Mouse (Mus musculus) mesoderm, embryonic 11.5 days (tissue): Measurements from ENCODE around the gene Ctss.
"Not testable (repeated sequence)": the region's sequence is repeated elsewhere in the genome, so short reads cannot be mapped to it uniquely, and the experiment has no call there.

Experiments
- DNase-seq: peaks from one replicate; pipeline ENCODE4 v3.0.0-alpha.2; 2012; ENCODE audit warnings: low read depth, low spot score

Gene Ctss

GRCm38 (mm10) chr3:95534927-95535326 lies 8.3 kb downstream of the Ctss start:
- no peak for DNase-seq

GRCm38 (mm10) chr3:95538936-95539335 lies 12.3 kb downstream of the Ctss start:
- DNase-seq = no peak

- DNase-seq = no peak
Observed at GRCm38 (mm10) chr3:95539837-95540236, 13.3 kb downstream of the Ctss start.

GRCm38 (mm10) chr3:95541186-95541585 lies 14.6 kb downstream of the Ctss start:
- DNase-seq = not testable (repeated sequence)

GRCm38 (mm10) chr3:95542171-95542570 lies 15.6 kb downstream of the Ctss start:
- DNase-seq = no peak

GRCm38 (mm10) chr3:95542981-95543380 lies 16.4 kb downstream of the Ctss start:
- no peak for DNase-seq

- no peak for DNase-seq
Observed at GRCm38 (mm10) chr3:95550176-95550575, 23.6 kb downstream of the Ctss start.

GRCm38 (mm10) chr3:95553986-95554385 lies 27.4 kb downstream of the Ctss start:
- no peak for DNase-seq

GRCm38 (mm10) chr3:95559437-95559836 lies 32.9 kb downstream of the Ctss start, which contains the start of gene Hormad1:
Gene Hormad1, plus strand, starts transcription at chr3:95559677.
- no peak for DNase-seq

GRCm38 (mm10) chr3:95560738-95561137 lies 34.2 kb downstream of the Ctss start:
- DNase-seq = no peak

- DNase-seq = no peak
Observed at GRCm38 (mm10) chr3:95561826-95562225, 35.2 kb downstream of the Ctss start.

- DNase-seq = no peak
Observed at GRCm38 (mm10) chr3:95569585-95569984, 43.0 kb downstream of the Ctss start.

GRCm38 (mm10) chr3:95587754-95588603 lies 61.4 kb downstream of the Ctss start:
- no peak for DNase-seq

GRCm38 (mm10) chr3:95588604-95589086 lies 62.1 kb downstream of the Ctss start, which contains the start of gene Golph3l:
Gene Golph3l, plus strand, starts transcription at chr3:95588934.
- peak; percentile 97 for DNase-seq

- DNase-seq = no peak
Observed at GRCm38 (mm10) chr3:95598734-95599133, 72.1 kb downstream of the Ctss start.

- DNase-seq = no peak
Observed at GRCm38 (mm10) chr3:95601287-95601686, 74.7 kb downstream of the Ctss start.
